Mouse (Mus musculus): ENCODE measurements around the gene Bcl2l12. TPM values are rescaled to one million over a fixed set of nuclear protein-coding genes. Genes with fewer than 3 reads are reported as not detected.
A peak's percentile ranks its signal among the peaks of the same experiment; 100 is the strongest.

Bcl2l12 gene
- total and polyA plus RNA-seq, 2 experiments from 2014 or later = 22.0 to 25.5 TPM

- WGBS = under 1% methylated on average over 36 of the region's 36 CpGs
- DNase-seq (ENCODE audit: low spot score) (peak; percentile 88), ATAC-seq (ENCODE audit: insufficient read depth, low read depth) (peak; percentile 95)
- H3K27me3 ChIP-seq (ENCODE audit: control insufficient read depth, insufficient read depth, low read length) = 0 out of 2 replicates have a peak, but pooled peaks cover 3% of the 10 kb centered on the region
- peak overlapping the region; percentile 50 for H3K4me3 ChIP-seq (ENCODE audit: low read depth, low read length)
- H3K4me2 ChIP-seq (ENCODE audit: low read depth, low read length) = peak overlapping the region; percentile 80
- H3K4me1 ChIP-seq (ENCODE audit: control insufficient read depth, insufficient read depth) = no peaks in the 10 kb centered on the region
- peak overlapping the region; percentile 39 for H3K27ac ChIP-seq (ENCODE audit: low read depth)
- no peaks in the 10 kb centered on the region for H3K9me3 ChIP-seq (replicated peaks; ENCODE audit: control insufficient read depth, low read length)
- TF ChIP-seq EP300 (IDR thresholded peaks at IDR 0.05; ENCODE audit: low read depth) = no peak
- no peaks in the 10 kb centered on the region for H3K36me3 ChIP-seq (replicated peaks; ENCODE audit: control insufficient read depth, insufficient read depth, low read length)
- H3K9ac ChIP-seq (replicated peaks; ENCODE audit: low read depth, low read length) = peak overlapping the region; percentile 46
These were observed 28.3 kb downstream of the Bcl2l12 start for GRCm38 (mm10) chr7:44970231-44970691.

GRCm38 (mm10) chr7:44966638-44967037, 31.9 kb downstream of the Bcl2l12 start:
- ATAC-seq (ENCODE audit: insufficient read depth, low read depth) (no peak), DNase-seq (ENCODE audit: low spot score) (no peak)
- no peaks in the 10 kb centered on the region for H3K9me3 ChIP-seq (replicated peaks; ENCODE audit: control insufficient read depth, low read length)
- H3K4me2 ChIP-seq (ENCODE audit: low read depth, low read length) = no peak overlapping the region
- no peak overlapping the region for H3K27ac ChIP-seq (ENCODE audit: low read depth)
- H3K27me3 ChIP-seq (ENCODE audit: control insufficient read depth, insufficient read depth, low read length) = 0 out of 2 replicates have a peak, but pooled peaks cover 3% of the 10 kb centered on the region
- TF ChIP-seq EP300 (IDR thresholded peaks at IDR 0.05; ENCODE audit: low read depth) (no peak), CTCF (IDR thresholded peaks at IDR 0.05; ENCODE audit: low read depth) (no peak)
- 0 out of 2 replicates have a peak, but pooled peaks cover 1% of the 10 kb centered on the region for H3K36me3 ChIP-seq (replicated peaks; ENCODE audit: control insufficient read depth, insufficient read depth, low read length)
- no peak overlapping the region for H3K9ac ChIP-seq (replicated peaks; ENCODE audit: low read depth, low read length)
- H3K4me3 ChIP-seq (ENCODE audit: low read depth, low read length) = no peak overlapping the region
- no peaks in the 10 kb centered on the region for H3K4me1 ChIP-seq (ENCODE audit: control insufficient read depth, insufficient read depth)
- 68% methylated on average over 15 of the region's 15 CpGs for WGBS

- ATAC-seq (ENCODE audit: insufficient read depth, low read depth) (no peak), DNase-seq (ENCODE audit: low spot score) (no peak)
- 0 out of 2 replicates have a peak, but pooled peaks have one; percentile 7 for TF ChIP-seq CTCF (IDR thresholded peaks at IDR 0.05; ENCODE audit: low read depth)
- no peak for TF ChIP-seq EP300 (IDR thresholded peaks at IDR 0.05; ENCODE audit: low read depth)
These were observed 32.5 kb downstream of the Bcl2l12 start for GRCm38 (mm10) chr7:44965975-44966374.

GRCm38 (mm10) chr7:44964990-44965389, 33.5 kb downstream of the Bcl2l12 start:
- WGBS = 94% methylated on average over 13 of the region's 13 CpGs
- H3K27me3 ChIP-seq (ENCODE audit: control insufficient read depth, insufficient read depth, low read length) = no peaks in the 10 kb centered on the region
- H3K4me3 ChIP-seq (ENCODE audit: low read depth, low read length) = no peak overlapping the region
- no peaks in the 10 kb centered on the region for H3K9me3 ChIP-seq (replicated peaks; ENCODE audit: control insufficient read depth, low read length)
- ATAC-seq (ENCODE audit: insufficient read depth, low read depth) (no peak), DNase-seq (ENCODE audit: low spot score) (no peak)
- no peaks in the 10 kb centered on the region for H3K4me1 ChIP-seq (ENCODE audit: control insufficient read depth, insufficient read depth)
- H3K27ac ChIP-seq (ENCODE audit: low read depth) = no peak overlapping the region
- H3K4me2 ChIP-seq (ENCODE audit: low read depth, low read length) = no peak overlapping the region
- no peak overlapping the region for H3K9ac ChIP-seq (replicated peaks; ENCODE audit: low read depth, low read length)
- H3K36me3 ChIP-seq (replicated peaks; ENCODE audit: control insufficient read depth, insufficient read depth, low read length) = 0 out of 2 replicates have a peak, but pooled peaks cover 7% of the 10 kb centered on the region
- TF ChIP-seq EP300 (IDR thresholded peaks at IDR 0.05; ENCODE audit: low read depth) (no peak), CTCF (IDR thresholded peaks at IDR 0.05; ENCODE audit: low read depth) (no peak)

More at GRCm38 (mm10) chr7:44965975-44966374, 32.5 kb downstream of the Bcl2l12 start:
- Histone ChIP-seq H3K4me1 (ENCODE audit: control insufficient read depth, insufficient read depth) (no peaks in the 10 kb centered on the region), H3K9me3 (replicated peaks; ENCODE audit: control insufficient read depth, low read length) (no peaks in the 10 kb centered on the region), H3K4me2 (ENCODE audit: low read depth, low read length) (no peak overlapping the region), H3K4me3 (ENCODE audit: low read depth, low read length) (no peak overlapping the region), H3K27ac (ENCODE audit: low read depth) (no peak overlapping the region), H3K9ac (replicated peaks; ENCODE audit: low read depth, low read length) (no peak overlapping the region), H3K27me3 (ENCODE audit: control insufficient read depth, insufficient read depth, low read length) (no peaks in the 10 kb centered on the region), H3K36me3 (replicated peaks; ENCODE audit: control insufficient read depth, insufficient read depth, low read length) (0 out of 2 replicates have a peak, but pooled peaks cover 7% of the 10 kb centered on the region)
- 71% methylated on average over 7 of the region's 7 CpGs for WGBS

- H3K36me3 ChIP-seq (replicated peaks; ENCODE audit: control insufficient read depth, insufficient read depth, low read length) = 0 out of 2 replicates have a peak, but pooled peaks cover 7% of the 10 kb centered on the region
- ATAC-seq (ENCODE audit: insufficient read depth, low read depth) = no peak
- H3K27me3 ChIP-seq (ENCODE audit: control insufficient read depth, insufficient read depth, low read length) = no peaks in the 10 kb centered on the region
- no peak overlapping the region for H3K4me2 ChIP-seq (ENCODE audit: low read depth, low read length)
- no peak for DNase-seq (ENCODE audit: low spot score)
- no peak overlapping the region for H3K4me3 ChIP-seq (ENCODE audit: low read depth, low read length)
- H3K4me1 ChIP-seq (ENCODE audit: control insufficient read depth, insufficient read depth) = no peaks in the 10 kb centered on the region
- no peak overlapping the region for H3K27ac ChIP-seq (ENCODE audit: low read depth)
- TF ChIP-seq EP300 (IDR thresholded peaks at IDR 0.05; ENCODE audit: low read depth) (no peak), CTCF (IDR thresholded peaks at IDR 0.05; ENCODE audit: low read depth) (no peak)
- 85% methylated on average over 5 of the region's 5 CpGs for WGBS
- no peaks in the 10 kb centered on the region for H3K9me3 ChIP-seq (replicated peaks; ENCODE audit: control insufficient read depth, low read length)
- no peak overlapping the region for H3K9ac ChIP-seq (replicated peaks; ENCODE audit: low read depth, low read length)
These were observed 35.7 kb downstream of the Bcl2l12 start for GRCm38 (mm10) chr7:44962831-44963230.

GRCm38 (mm10) chr7:44962337-44962736, 36.2 kb downstream of the Bcl2l12 start:
- 0 out of 2 replicates have a peak, but pooled peaks cover 7% of the 10 kb centered on the region for H3K36me3 ChIP-seq (replicated peaks; ENCODE audit: control insufficient read depth, insufficient read depth, low read length)
- H3K27ac ChIP-seq (ENCODE audit: low read depth) = no peak overlapping the region
- TF ChIP-seq CTCF (IDR thresholded peaks at IDR 0.05; ENCODE audit: low read depth) = no peak
- no peaks in the 10 kb centered on the region for H3K4me1 ChIP-seq (ENCODE audit: control insufficient read depth, insufficient read depth)
- H3K9me3 ChIP-seq (replicated peaks; ENCODE audit: control insufficient read depth, low read length) = no peaks in the 10 kb centered on the region
- H3K9ac ChIP-seq (replicated peaks; ENCODE audit: low read depth, low read length) = no peak overlapping the region
- no peak overlapping the region for H3K4me3 ChIP-seq (ENCODE audit: low read depth, low read length)
- H3K27me3 ChIP-seq (ENCODE audit: control insufficient read depth, insufficient read depth, low read length) = no peaks in the 10 kb centered on the region
- no peak overlapping the region for H3K4me2 ChIP-seq (ENCODE audit: low read depth, low read length)
- 70% methylated on average over 8 of the region's 8 CpGs for WGBS
- ATAC-seq (ENCODE audit: insufficient read depth, low read depth) (no peak), DNase-seq (ENCODE audit: low spot score) (no peak)

All from heart, postnatal 0 days (tissue).